Mouse (Mus musculus): ENCODE results near the gene Mphosph9.
"Not testable (repeated sequence)": the region's sequence is repeated elsewhere in the genome, so short reads cannot be mapped to it uniquely, and the experiment has no call there.

Gene Mphosph9

GRCm38 (mm10) chr5:124234778-124235177 is 93.0 kb downstream of the Mphosph9 start:
- DNase-seq (ENCODE audit: low spot score), result no peak

- DNase-seq (ENCODE audit: low spot score), result no peak
These were observed 93.7 kb downstream of the Mphosph9 start for GRCm38 (mm10) chr5:124233874-124234661.

GRCm38 (mm10) chr5:124233144-124233465 is 94.7 kb downstream of the Mphosph9 start:
- DNase-seq (ENCODE audit: low spot score), result no peak

- no peak for DNase-seq (ENCODE audit: low spot score)
These were observed 95.2 kb downstream of the Mphosph9 start for GRCm38 (mm10) chr5:124232360-124233143.

GRCm38 (mm10) chr5:124230461-124230860 is 97.3 kb downstream of the Mphosph9 start:
- no peak for DNase-seq (ENCODE audit: low spot score)

- DNase-seq (ENCODE audit: low spot score), result no peak
These were observed 100.6 kb downstream of the Mphosph9 start for GRCm38 (mm10) chr5:124227193-124227592.

- DNase-seq (ENCODE audit: low spot score), result no peak
These were observed 101.3 kb downstream of the Mphosph9 start for GRCm38 (mm10) chr5:124226494-124226893.

- no peak for DNase-seq (ENCODE audit: low spot score)
These were observed 101.9 kb downstream of the Mphosph9 start for GRCm38 (mm10) chr5:124225891-124226290.

GRCm38 (mm10) chr5:124224321-124225092 is 103.3 kb downstream of the Mphosph9 start:
- DNase-seq (ENCODE audit: low spot score), result no peak

GRCm38 (mm10) chr5:124223574-124223973 is 104.2 kb downstream of the Mphosph9 start:
- DNase-seq (ENCODE audit: low spot score), result no peak

GRCm38 (mm10) chr5:124222696-124223095 is 105.1 kb downstream of the Mphosph9 start:
- no peak for DNase-seq (ENCODE audit: low spot score)

GRCm38 (mm10) chr5:124221736-124222040 is 106.1 kb downstream of the Mphosph9 start:
- DNase-seq (ENCODE audit: low spot score), result no peak

GRCm38 (mm10) chr5:124221037-124221735 is 106.6 kb downstream of the Mphosph9 start:
- peak; percentile 80 for DNase-seq (ENCODE audit: low spot score)

- DNase-seq (ENCODE audit: low spot score), result no peak
These were observed 107.2 kb downstream of the Mphosph9 start for GRCm38 (mm10) chr5:124220551-124220950.

- no peak for DNase-seq (ENCODE audit: low spot score)
These were observed 108.3 kb downstream of the Mphosph9 start for GRCm38 (mm10) chr5:124219431-124219830.

GRCm38 (mm10) chr5:124218986-124219385 is 108.8 kb downstream of the Mphosph9 start:
- DNase-seq (ENCODE audit: low spot score), result no peak

GRCm38 (mm10) chr5:124217566-124218249 is 110.1 kb downstream of the Mphosph9 start:
- no peak for DNase-seq (ENCODE audit: low spot score)

- not testable (repeated sequence) for DNase-seq (ENCODE audit: low spot score)
These were observed 110.7 kb downstream of the Mphosph9 start for GRCm38 (mm10) chr5:124217092-124217491.

GRCm38 (mm10) chr5:124216403-124216802 is 111.4 kb downstream of the Mphosph9 start:
- no peak for DNase-seq (ENCODE audit: low spot score)

- DNase-seq (ENCODE audit: low spot score), result no peak
These were observed 112.1 kb downstream of the Mphosph9 start for GRCm38 (mm10) chr5:124215647-124216046.

- no peak for DNase-seq (ENCODE audit: low spot score)
These were observed 113.1 kb downstream of the Mphosph9 start for GRCm38 (mm10) chr5:124214516-124215145.
